Mouse (Mus musculus): ENCODE data around the gene Hnf4a. TPM values are rescaled to one million over a fixed set of nuclear protein-coding genes. Genes with fewer than 3 reads are reported as not detected.

The Hnf4a gene
- total and polyA plus RNA-seq, 3 experiments = 0.39 to 1.1 TPM; not detected in 1

- Histone ChIP-seq H3K9ac (ENCODE audit: control insufficient read depth, low read depth, low read length, poor library complexity, severe bottlenecking) (no peak within 1 kb of the TSS), H3K27me3 (ENCODE audit: control insufficient read depth in 1 of 2, insufficient read depth in 2 of 2, low read length in 2 of 2) (peaks cover 2 to 18% of the 10 kb centered on the region in 2 experiments), H3K27ac (ENCODE audit: control insufficient read depth, low read depth, low read length) (no peak within 1 kb of the TSS), H3K4me3 (ENCODE audit: control insufficient read depth in 1 of 2, insufficient read depth in 1 of 2, low read depth in 2 of 2, low read length in 2 of 2) (no peak within 1 kb of the TSS), H3K36me3 (ENCODE audit: control insufficient read depth in 1 of 2, insufficient read depth in 2 of 2, low read length in 2 of 2) (no peaks in the 10 kb centered on the region), H3K9me3 (replicated peaks; ENCODE audit: insufficient read depth, low read length) (no peaks in the 10 kb centered on the region), H3K4me1 (ENCODE audit: control insufficient read depth in 1 of 2, insufficient read depth in 2 of 2, low read length in 2 of 2) (no peaks in the 10 kb centered on the region), H3K79me2 (ENCODE audit: control insufficient read depth, insufficient read depth, low read length, poor library complexity) (no peaks in the 10 kb centered on the region)
- TF ChIP-seq SMC3 (IDR thresholded peaks at IDR 0.05; ENCODE audit: low read depth, low read length) = no peak
- TF ChIP-seq USF2 (IDR thresholded peaks at IDR 0.05; ENCODE audit: borderline replicate concordance in 1 of 2, insufficient read depth in 1 of 2, low read depth in 1 of 2, low read length in 2 of 2) = no peak
- no peak for TF ChIP-seq POLR2AphosphoS2 (IDR thresholded peaks at IDR 0.05; ENCODE audit: low read length)
- no peak for TF ChIP-seq E2F4 (IDR thresholded peaks at IDR 0.05; ENCODE audit: borderline replicate concordance, low read depth, low read length)
- no peak for TF ChIP-seq MAX (IDR thresholded peaks at IDR 0.05; ENCODE audit: low read length)
- TF ChIP-seq CHD2 (IDR thresholded peaks at IDR 0.05; ENCODE audit: low read length) = no peak
- no peak for TF ChIP-seq CHD1 (IDR thresholded peaks at IDR 0.05; ENCODE audit: low read depth, low read length)
- no peak for TF ChIP-seq RCOR1 (IDR thresholded peaks at IDR 0.05; ENCODE audit: low read depth, low read length)
- TF ChIP-seq MYB (IDR thresholded peaks at IDR 0.05; ENCODE audit: low read depth, low read length) = no peak
- TF ChIP-seq POLR2A (IDR thresholded peaks at IDR 0.05; ENCODE audit: control insufficient read depth in 1 of 2, insufficient read depth in 1 of 2, low read depth in 1 of 2, low read length in 2 of 2, poor library complexity in 1 of 2) = no peak
- TF ChIP-seq ZC3H11A (IDR thresholded peaks at IDR 0.05; ENCODE audit: low read depth, low read length) = no peak
- DNase-seq (ENCODE audit: low read depth, low spot score) = no peak
Measured at GRCm38 (mm10) chr2:163492018-163492417, 14.6 kb upstream of the Hnf4a start, which contains the start of gene R3hdml. Gene R3hdml (plus strand): TSS chr2:163492318.

- Histone ChIP-seq H3K4me1 (ENCODE audit: control insufficient read depth in 1 of 2, insufficient read depth in 2 of 2, low read length in 2 of 2) (no peaks in the 10 kb centered on the region), H3K27ac (ENCODE audit: control insufficient read depth, low read depth, low read length) (no peak overlapping the region), H3K36me3 (ENCODE audit: control insufficient read depth in 1 of 2, insufficient read depth in 2 of 2, low read length in 2 of 2) (no peaks in the 10 kb centered on the region), H3K79me2 (ENCODE audit: control insufficient read depth, insufficient read depth, low read length, poor library complexity) (no peaks in the 10 kb centered on the region), H3K4me3 (ENCODE audit: control insufficient read depth in 1 of 2, insufficient read depth in 1 of 2, low read depth in 2 of 2, low read length in 2 of 2) (no peak overlapping the region), H3K27me3 (ENCODE audit: control insufficient read depth in 1 of 2, insufficient read depth in 2 of 2, low read length in 2 of 2) (peaks cover 0 to 14% of the 10 kb centered on the region in 2 experiments), H3K9ac (ENCODE audit: control insufficient read depth, low read depth, low read length, poor library complexity, severe bottlenecking) (no peak overlapping the region), H3K9me3 (replicated peaks; ENCODE audit: insufficient read depth, low read length) (no peaks in the 10 kb centered on the region)
- no peak for DNase-seq (ENCODE audit: low read depth, low spot score)
- TF ChIP-seq TAL1 (IDR thresholded peaks at IDR 0.05; ENCODE audit: low read length) (no peak), UBTF (IDR thresholded peaks at IDR 0.05; ENCODE audit: borderline replicate concordance, insufficient read depth, low read depth, low read length) (no peak), GATA1 (IDR thresholded peaks at IDR 0.05; ENCODE audit: low read depth, low read length) (no peak), TCF12 (IDR thresholded peaks at IDR 0.05; ENCODE audit: low read depth, low read length) (no peak), RCOR1 (IDR thresholded peaks at IDR 0.05; ENCODE audit: low read depth, low read length) (no peak)
Measured at GRCm38 (mm10) chr2:163493031-163493430, 13.6 kb upstream of the Hnf4a start.

- H3K4me3 ChIP-seq (ENCODE audit: control insufficient read depth in 1 of 2, insufficient read depth in 1 of 2, low read depth in 2 of 2, low read length in 2 of 2) = no peak overlapping the region
- no peak overlapping the region for H3K9ac ChIP-seq (ENCODE audit: control insufficient read depth, low read depth, low read length, poor library complexity, severe bottlenecking)
- no peaks in the 10 kb centered on the region for H3K79me2 ChIP-seq (ENCODE audit: control insufficient read depth, insufficient read depth, low read length, poor library complexity)
- peaks cover 0 to 14% of the 10 kb centered on the region in 2 experiments for H3K27me3 ChIP-seq (ENCODE audit: control insufficient read depth in 1 of 2, insufficient read depth in 2 of 2, low read length in 2 of 2)
- H3K4me1 ChIP-seq (ENCODE audit: control insufficient read depth in 1 of 2, insufficient read depth in 2 of 2, low read length in 2 of 2) = no peaks in the 10 kb centered on the region
- no peak for TF ChIP-seq MAZ (IDR thresholded peaks at IDR 0.05; ENCODE audit: low read depth, low read length)
- no peak for TF ChIP-seq CHD2 (IDR thresholded peaks at IDR 0.05; ENCODE audit: low read length)
- no peak for TF ChIP-seq MEF2A (IDR thresholded peaks at IDR 0.05; ENCODE audit: extremely low read depth, insufficient replicate concordance, low read depth, low read length, poor library complexity, severe bottlenecking)
- TF ChIP-seq POLR2AphosphoS5 (IDR thresholded peaks at IDR 0.05; ENCODE audit: borderline replicate concordance, low read depth, low read length) = no peak
- TF ChIP-seq ZC3H11A (IDR thresholded peaks at IDR 0.05; ENCODE audit: low read depth, low read length) = no peak
- TF ChIP-seq MAFK (IDR thresholded peaks at IDR 0.05; ENCODE audit: borderline replicate concordance, low read depth, low read length) = no peak
- TF ChIP-seq TBP (IDR thresholded peaks at IDR 0.05; ENCODE audit: low read depth, low read length) = no peak
- no peak for TF ChIP-seq UBTF (IDR thresholded peaks at IDR 0.05; ENCODE audit: borderline replicate concordance, insufficient read depth, low read depth, low read length)
- TF ChIP-seq POLR2A (IDR thresholded peaks at IDR 0.05; ENCODE audit: control insufficient read depth in 1 of 2, insufficient read depth in 1 of 2, low read depth in 1 of 2, low read length in 2 of 2, poor library complexity in 1 of 2) = no peak
- no peak for TF ChIP-seq MYC (IDR thresholded peaks at IDR 0.05; ENCODE audit: low read depth, low read length)
- no peak for TF ChIP-seq CTCF (IDR thresholded peaks at IDR 0.05 in 2 of 3, conservative IDR thresholded peaks at IDR 0.05 in 1 of 3; ENCODE audit: control insufficient read depth in 1 of 3, insufficient read depth in 1 of 3, low read depth in 2 of 3, low read length in 3 of 3, poor library complexity in 1 of 3, severe bottlenecking in 1 of 3)
- no peak for TF ChIP-seq MAX (IDR thresholded peaks at IDR 0.05; ENCODE audit: low read length)
- TF ChIP-seq ELF1 (IDR thresholded peaks at IDR 0.05; ENCODE audit: low read depth, low read length) = no peak
- TF ChIP-seq POLR2AphosphoS2 (IDR thresholded peaks at IDR 0.05; ENCODE audit: low read length) = no peak
- no peak for TF ChIP-seq SMC3 (IDR thresholded peaks at IDR 0.05; ENCODE audit: low read depth, low read length)
- TF ChIP-seq MXI1 (IDR thresholded peaks at IDR 0.05; ENCODE audit: low read depth, low read length) = no peak
- H3K27ac ChIP-seq (ENCODE audit: control insufficient read depth, low read depth, low read length) = no peak overlapping the region
- H3K9me3 ChIP-seq (replicated peaks; ENCODE audit: insufficient read depth, low read length) = no peaks in the 10 kb centered on the region
- no peaks in the 10 kb centered on the region for H3K36me3 ChIP-seq (ENCODE audit: control insufficient read depth in 1 of 2, insufficient read depth in 2 of 2, low read length in 2 of 2)
- DNase-seq (ENCODE audit: low read depth, low spot score) = no peak
Measured at GRCm38 (mm10) chr2:163493976-163494375, 12.6 kb upstream of the Hnf4a start.

All from MEL (cell line).